Mouse (Mus musculus): ENCODE results near the gene Eif2ak3. TPM values are rescaled to one million over a fixed set of nuclear protein-coding genes. Genes with fewer than 3 reads are reported as not detected.

The Eif2ak3 gene
- polyA plus RNA-seq, 1 experiment from 2014 or later, result 13.3 TPM

GRCm38 (mm10) chr6:70871511-70871980 is 27.2 kb downstream of the Eif2ak3 start:
- Histone ChIP-seq H3K9me3 (replicated peaks) (no peaks in the 10 kb centered on the region), H3K27ac (replicated peaks) (no peak overlapping the region), H3K4me1 (peaks cover 21% of the 10 kb centered on the region; the same call in 1 of the 2 replicates), H3K4me2 (peak overlapping the region; percentile 34), H3K36me3 (no peaks in the 10 kb centered on the region), H3K27me3 (replicated peaks) (no peaks in the 10 kb centered on the region), H3K9ac (replicated peaks) (no peak overlapping the region), H3K4me3 (replicated peaks) (no peak overlapping the region)
- ATAC-seq (ENCODE audit: low FRiP score), result no peak
- 53% methylated on average over 14 of the region's 14 CpGs for WGBS

- Histone ChIP-seq H3K27ac (replicated peaks) (no peak overlapping the region), H3K4me1 (peaks cover 18% of the 10 kb centered on the region; the same call in 1 of the 2 replicates), H3K4me2 (peak overlapping the region; percentile 34), H3K9me3 (replicated peaks) (no peaks in the 10 kb centered on the region), H3K36me3 (no peaks in the 10 kb centered on the region), H3K4me3 (replicated peaks) (no peak overlapping the region), H3K9ac (replicated peaks) (no peak overlapping the region), H3K27me3 (replicated peaks) (no peaks in the 10 kb centered on the region)
- ATAC-seq (ENCODE audit: low FRiP score), result peak; percentile 85
- 57% methylated on average over 10 of the region's 10 CpGs for WGBS
These were observed 27.8 kb downstream of the Eif2ak3 start for GRCm38 (mm10) chr6:70872128-70872527.

- no peak overlapping the region for H3K9ac ChIP-seq (replicated peaks)
- H3K4me3 ChIP-seq (replicated peaks), result no peak overlapping the region
- peaks cover 16% of the 10 kb centered on the region; the same call in 1 of the 2 replicates for H3K4me1 ChIP-seq
- H3K4me2 ChIP-seq, result no peak overlapping the region
- ATAC-seq (ENCODE audit: low FRiP score), result no peak
- no peak overlapping the region for H3K27ac ChIP-seq (replicated peaks)
- no peaks in the 10 kb centered on the region for H3K27me3 ChIP-seq (replicated peaks)
- H3K36me3 ChIP-seq, result no peaks in the 10 kb centered on the region
- 76% methylated on average over 7 of the region's 7 CpGs for WGBS
- H3K9me3 ChIP-seq (replicated peaks), result no peaks in the 10 kb centered on the region
These were observed 28.3 kb downstream of the Eif2ak3 start for GRCm38 (mm10) chr6:70872570-70872969.

- H3K4me3 ChIP-seq (replicated peaks), result no peak overlapping the region
- H3K4me1 ChIP-seq, result peaks cover 16% of the 10 kb centered on the region; the same call in 1 of the 2 replicates
- no peak overlapping the region for H3K4me2 ChIP-seq
- H3K9me3 ChIP-seq (replicated peaks), result no peaks in the 10 kb centered on the region
- ATAC-seq (ENCODE audit: low FRiP score), result no peak
- H3K27ac ChIP-seq (replicated peaks), result no peak overlapping the region
- 67% methylated on average over 5 of the region's 5 CpGs for WGBS
- no peaks in the 10 kb centered on the region for H3K27me3 ChIP-seq (replicated peaks)
- no peak overlapping the region for H3K9ac ChIP-seq (replicated peaks)
- H3K36me3 ChIP-seq, result peaks cover 5% of the 10 kb centered on the region; the same call in 1 of the 2 replicates
These were observed 29.9 kb downstream of the Eif2ak3 start for GRCm38 (mm10) chr6:70874035-70874775.

GRCm38 (mm10) chr6:70875017-70875416 is 30.7 kb downstream of the Eif2ak3 start:
- H3K4me1 ChIP-seq, result peaks cover 16% of the 10 kb centered on the region; the same call in 1 of the 2 replicates
- H3K27ac ChIP-seq (replicated peaks), result no peak overlapping the region
- H3K27me3 ChIP-seq (replicated peaks), result no peaks in the 10 kb centered on the region
- H3K4me2 ChIP-seq, result no peak overlapping the region
- 100% methylated on average over 1 of the region's 1 CpGs for WGBS
- H3K9ac ChIP-seq (replicated peaks), result no peak overlapping the region
- ATAC-seq (ENCODE audit: low FRiP score), result no peak
- H3K9me3 ChIP-seq (replicated peaks), result no peaks in the 10 kb centered on the region
- H3K4me3 ChIP-seq (replicated peaks), result no peak overlapping the region
- H3K36me3 ChIP-seq, result peaks cover 8% of the 10 kb centered on the region; the same call in 1 of the 2 replicates

- Histone ChIP-seq H3K4me1 (no peaks in the 10 kb centered on the region), H3K4me3 (replicated peaks) (no peak overlapping the region), H3K4me2 (no peak overlapping the region), H3K9ac (replicated peaks) (no peak overlapping the region), H3K27me3 (replicated peaks) (no peaks in the 10 kb centered on the region), H3K27ac (replicated peaks) (no peak overlapping the region), H3K9me3 (replicated peaks) (no peaks in the 10 kb centered on the region), H3K36me3 (peaks cover 31% of the 10 kb centered on the region)
- ATAC-seq (ENCODE audit: low FRiP score), result peak; percentile 73
- 10% methylated on average over 5 of the region's 5 CpGs for WGBS
These were observed 36.5 kb downstream of the Eif2ak3 start for GRCm38 (mm10) chr6:70880714-70881304.

GRCm38 (mm10) chr6:70887993-70888392 is 43.7 kb downstream of the Eif2ak3 start:
- H3K27me3 ChIP-seq (replicated peaks), result no peaks in the 10 kb centered on the region
- H3K9me3 ChIP-seq (replicated peaks), result no peaks in the 10 kb centered on the region
- WGBS, result 81% methylated on average over 11 of the region's 11 CpGs
- no peak overlapping the region for H3K4me3 ChIP-seq (replicated peaks)
- no peak overlapping the region for H3K27ac ChIP-seq (replicated peaks)
- ATAC-seq (ENCODE audit: low FRiP score), result no peak
- H3K9ac ChIP-seq (replicated peaks), result no peak overlapping the region
- no peak overlapping the region for H3K4me2 ChIP-seq
- H3K4me1 ChIP-seq, result no peaks in the 10 kb centered on the region
- peaks cover 77% of the 10 kb centered on the region for H3K36me3 ChIP-seq

GRCm38 (mm10) chr6:70898166-70898565 is 53.9 kb downstream of the Eif2ak3 start:
- WGBS, result 85% methylated on average over 6 of the region's 6 CpGs
- H3K9ac ChIP-seq (replicated peaks), result no peak overlapping the region
- no peak overlapping the region for H3K4me2 ChIP-seq

GRCm38 (mm10) chr6:70899594-70900003 is 55.3 kb downstream of the Eif2ak3 start:
- Histone ChIP-seq H3K4me3 (replicated peaks) (no peak overlapping the region), H3K9ac (replicated peaks) (no peak overlapping the region), H3K4me1 (peaks cover 10% of the 10 kb centered on the region), H3K4me2 (no peak overlapping the region), H3K27me3 (replicated peaks) (no peaks in the 10 kb centered on the region), H3K27ac (replicated peaks) (0 out of 2 replicates have a peak overlapping the region, but pooled peaks have one; percentile 30), H3K36me3 (peaks cover 37% of the 10 kb centered on the region), H3K9me3 (replicated peaks) (no peaks in the 10 kb centered on the region)
- ATAC-seq (ENCODE audit: low FRiP score), result peak; percentile 48
- WGBS, result 12% methylated on average over 8 of the region's 8 CpGs

More at GRCm38 (mm10) chr6:70898166-70898565, 53.9 kb downstream of the Eif2ak3 start:
- Histone ChIP-seq H3K36me3 (peaks cover 34% of the 10 kb centered on the region), H3K4me1 (peaks cover 10% of the 10 kb centered on the region), H3K27ac (replicated peaks) (no peak overlapping the region), H3K4me3 (replicated peaks) (no peak overlapping the region), H3K9me3 (replicated peaks) (no peaks in the 10 kb centered on the region), H3K27me3 (replicated peaks) (no peaks in the 10 kb centered on the region)
- ATAC-seq (ENCODE audit: low FRiP score), result no peak

GRCm38 (mm10) chr6:70903689-70904088 is 59.4 kb downstream of the Eif2ak3 start:
- Histone ChIP-seq H3K4me1 (peaks cover 10% of the 10 kb centered on the region), H3K27ac (replicated peaks) (no peak overlapping the region), H3K9ac (replicated peaks) (no peak overlapping the region), H3K4me3 (replicated peaks) (no peak overlapping the region), H3K4me2 (no peak overlapping the region), H3K9me3 (replicated peaks) (no peaks in the 10 kb centered on the region), H3K27me3 (replicated peaks) (no peaks in the 10 kb centered on the region), H3K36me3 (peaks cover 31% of the 10 kb centered on the region)
- 62% methylated on average over 5 of the region's 5 CpGs for WGBS
- ATAC-seq (ENCODE audit: low FRiP score), result 0 out of 2 replicates have a peak, but pooled peaks have one; percentile 11

- Histone ChIP-seq H3K9ac (replicated peaks) (no peak overlapping the region), H3K27ac (replicated peaks) (no peak overlapping the region), H3K27me3 (replicated peaks) (no peaks in the 10 kb centered on the region), H3K4me1 (peaks cover 8% of the 10 kb centered on the region), H3K9me3 (replicated peaks) (no peaks in the 10 kb centered on the region), H3K36me3 (peaks cover 17% of the 10 kb centered on the region), H3K4me3 (replicated peaks) (no peak overlapping the region), H3K4me2 (no peak overlapping the region)
- no peak for ATAC-seq (ENCODE audit: low FRiP score)
- 91% methylated on average over 7 of the region's 7 CpGs for WGBS
These were observed 65.3 kb downstream of the Eif2ak3 start for GRCm38 (mm10) chr6:70909572-70909971.

- peaks cover 15% of the 10 kb centered on the region for H3K36me3 ChIP-seq
- H3K4me3 ChIP-seq (replicated peaks), result no peak overlapping the region
- H3K27me3 ChIP-seq (replicated peaks), result no peaks in the 10 kb centered on the region
- H3K9me3 ChIP-seq (replicated peaks), result no peaks in the 10 kb centered on the region
- no peak overlapping the region for H3K27ac ChIP-seq (replicated peaks)
- H3K4me2 ChIP-seq, result no peak overlapping the region
- H3K9ac ChIP-seq (replicated peaks), result no peak overlapping the region
- ATAC-seq (ENCODE audit: low FRiP score), result no peak
- WGBS, result 83% methylated on average over 4 of the region's 4 CpGs
- peaks cover 8% of the 10 kb centered on the region for H3K4me1 ChIP-seq
These were observed 66.0 kb downstream of the Eif2ak3 start for GRCm38 (mm10) chr6:70910285-70910684.
